Mouse (Mus musculus): ENCODE data around the gene Ppid. TPM values are rescaled to one million over a fixed set of nuclear protein-coding genes. Genes with fewer than 3 reads are reported as not detected.

Gene Ppid
- polyA plus RNA-seq (2015; fragmentation: Nextera tagmentation; extraction: Ambion mirVana), result 85.6 and 93.8 TPM in 2 replicates

DNA sequence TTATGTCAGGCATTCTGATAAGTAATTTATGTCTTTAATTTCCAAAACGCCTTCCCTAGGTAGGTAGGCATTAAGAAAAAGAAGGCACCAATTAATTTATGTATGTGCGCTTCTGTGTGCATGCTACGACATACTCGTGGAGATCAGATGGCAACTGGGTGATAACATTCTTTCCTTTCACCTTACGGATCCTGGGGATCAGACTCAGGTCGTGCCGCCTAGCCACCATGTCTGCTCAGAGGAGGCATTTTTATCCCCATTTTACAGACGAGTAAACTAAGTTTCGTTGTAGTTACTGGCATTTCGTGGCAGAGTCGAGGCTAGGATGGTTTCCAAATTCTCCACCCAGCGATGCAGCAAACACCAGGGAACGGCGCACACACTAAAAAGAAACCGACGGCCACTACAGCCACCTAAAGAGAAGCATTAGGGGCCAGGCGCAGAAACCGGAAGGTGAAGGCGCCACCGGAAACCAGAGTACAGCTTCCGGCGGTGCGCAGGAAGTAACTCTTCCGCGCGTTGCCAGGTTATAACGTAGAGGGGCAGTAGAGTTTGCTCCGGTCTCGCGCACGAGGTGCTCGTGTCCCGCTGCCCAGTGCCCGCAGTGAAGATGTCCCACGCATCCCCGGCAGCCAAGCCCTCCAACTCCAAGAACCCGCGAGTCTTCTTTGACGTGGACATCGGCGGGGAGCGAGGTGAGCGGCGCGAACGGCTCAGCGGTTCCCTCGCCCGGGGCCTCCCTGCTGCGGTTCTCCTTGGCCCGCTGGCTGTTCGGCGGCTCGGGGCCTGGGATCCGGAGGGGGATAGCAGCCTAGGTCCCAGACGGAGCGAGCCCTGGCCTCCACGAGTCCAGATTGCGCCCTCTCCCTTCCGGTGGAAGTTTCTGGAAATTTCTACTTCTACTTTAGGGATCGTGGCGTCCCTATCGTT lies at the start of gene Ppid:
Gene Ppid (plus strand): TSS at position 480 of the 930 bp plus-strand sequence.
- peaks cover 17% of the 10 kb centered on the region for H3K36me3 ChIP-seq (ENCODE audit: insufficient read depth, low read length)
- DNase-seq (ENCODE audit: low spot score) (peak; percentile 96), ATAC-seq (replicated peaks; ENCODE audit: low FRiP score, low read depth) (peak; percentile 85)
- H3K4me3 ChIP-seq (replicated peaks; ENCODE audit: low read depth, low read length), result peak within 1 kb of the TSS; percentile 95
- peak within 1 kb of the TSS; percentile 86 for H3K27ac ChIP-seq
- H3K4me2 ChIP-seq (ENCODE audit: low read length), result peak within 1 kb of the TSS; percentile 60
- H3K27me3 ChIP-seq (ENCODE audit: insufficient read depth, low read length), result no peaks in the 10 kb centered on the region
- 3% methylated on average over 63 of the region's 63 CpGs for WGBS
- H3K9me3 ChIP-seq (replicated peaks; ENCODE audit: low read length), result no peaks in the 10 kb centered on the region
- peak within 1 kb of the TSS; percentile 91 for H3K9ac ChIP-seq (ENCODE audit: low read depth, low read length)
- peak; percentile 22; the same call in 1 of the 2 replicates for TF ChIP-seq CTCF (IDR thresholded peaks at IDR 0.05; ENCODE audit: low read depth)
- 0 out of 2 replicates have a peak, but pooled peaks cover 4% of the 10 kb centered on the region for H3K4me1 ChIP-seq (replicated peaks; ENCODE audit: insufficient read depth, low read length)

DNA sequence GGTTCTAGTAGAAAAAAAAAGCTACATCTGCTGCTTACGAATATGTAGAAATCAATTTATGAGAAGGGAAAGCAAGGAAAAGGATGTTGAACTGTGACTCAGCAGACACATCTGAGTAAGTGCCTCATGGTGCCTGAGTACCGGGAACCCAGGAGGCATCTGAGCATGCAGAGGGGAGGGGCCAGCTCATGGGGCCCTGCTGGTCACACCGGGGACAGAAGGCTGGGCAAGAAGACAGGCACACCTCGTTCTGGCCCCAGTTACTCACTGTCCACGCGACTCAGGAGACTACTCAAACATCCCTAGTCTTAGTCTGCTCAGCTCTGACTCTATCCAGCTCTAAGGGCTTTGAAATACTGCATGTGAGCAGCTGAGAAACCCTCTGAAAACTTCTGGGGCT lies 48.6 kb upstream of the Ppid start:
- ATAC-seq (replicated peaks; ENCODE audit: low FRiP score, low read depth) (peak; percentile 91), DNase-seq (ENCODE audit: low spot score) (peak; percentile 47)
- H3K36me3 ChIP-seq (ENCODE audit: insufficient read depth, low read length), result no peaks in the 10 kb centered on the region
- no peaks in the 10 kb centered on the region for H3K4me1 ChIP-seq (replicated peaks; ENCODE audit: insufficient read depth, low read length)
- H3K9me3 ChIP-seq (replicated peaks; ENCODE audit: low read length), result no peaks in the 10 kb centered on the region
- TF ChIP-seq CTCF (IDR thresholded peaks at IDR 0.05; ENCODE audit: low read depth), result no peak
- no peak overlapping the region for H3K27ac ChIP-seq
- 21% methylated on average over 6 of the region's 6 CpGs for WGBS
- H3K27me3 ChIP-seq (ENCODE audit: insufficient read depth, low read length), result no peaks in the 10 kb centered on the region
- H3K4me2 ChIP-seq (ENCODE audit: low read length), result no peak overlapping the region
- H3K9ac ChIP-seq (ENCODE audit: low read depth, low read length), result no peak overlapping the region
- H3K4me3 ChIP-seq (replicated peaks; ENCODE audit: low read depth, low read length), result no peak overlapping the region

DNA sequence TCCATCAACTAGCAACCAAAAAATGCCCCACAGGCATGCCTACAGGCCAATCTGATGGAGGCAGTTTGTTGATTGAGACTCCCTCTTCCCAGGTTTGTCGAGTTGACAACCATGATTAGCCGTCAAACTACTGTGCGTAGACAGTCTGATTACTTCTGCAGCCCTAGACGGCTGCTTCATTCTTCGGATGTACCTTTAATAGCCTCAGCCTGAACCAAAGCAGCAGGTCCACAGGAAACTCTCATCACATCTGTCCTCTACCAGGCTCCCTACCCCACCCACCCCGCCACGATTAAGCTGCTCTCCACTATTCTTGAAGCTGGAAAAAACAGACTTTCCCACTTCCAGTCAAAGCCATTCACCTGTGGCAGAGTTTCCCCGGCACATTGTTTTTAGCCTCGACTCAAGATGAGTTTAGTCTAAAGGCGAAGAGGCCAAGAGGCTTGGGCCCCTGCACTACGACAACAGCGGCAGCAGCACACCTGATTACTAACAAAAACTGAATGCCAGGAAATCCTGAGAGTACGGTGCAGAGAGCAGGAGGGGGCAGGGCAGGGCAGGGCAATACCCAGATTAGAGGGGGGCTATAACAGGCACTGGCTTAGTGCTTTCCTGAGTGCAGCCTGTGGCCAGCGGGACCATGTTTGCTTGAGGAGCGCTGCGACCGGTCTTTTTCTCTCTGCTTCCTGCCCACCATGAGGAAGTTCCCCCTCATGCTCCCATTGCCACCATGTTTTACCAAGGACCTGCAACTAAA lies 42.3 kb upstream of the Ppid start:
- H3K36me3 ChIP-seq (ENCODE audit: insufficient read depth, low read length), result no peaks in the 10 kb centered on the region
- no peaks in the 10 kb centered on the region for H3K27me3 ChIP-seq (ENCODE audit: insufficient read depth, low read length)
- no peak overlapping the region for H3K4me3 ChIP-seq (replicated peaks; ENCODE audit: low read depth, low read length)
- H3K4me2 ChIP-seq (ENCODE audit: low read length), result no peak overlapping the region
- DNase-seq (ENCODE audit: low spot score) (no peak), ATAC-seq (replicated peaks; ENCODE audit: low FRiP score, low read depth) (no peak)
- WGBS, result 73% methylated on average over 17 of the region's 17 CpGs
- no peak overlapping the region for H3K9ac ChIP-seq (ENCODE audit: low read depth, low read length)
- no peak for TF ChIP-seq CTCF (IDR thresholded peaks at IDR 0.05; ENCODE audit: low read depth)
- H3K4me1 ChIP-seq (replicated peaks; ENCODE audit: insufficient read depth, low read length), result no peaks in the 10 kb centered on the region
- H3K27ac ChIP-seq, result no peak overlapping the region
- no peaks in the 10 kb centered on the region for H3K9me3 ChIP-seq (replicated peaks; ENCODE audit: low read length)

DNA sequence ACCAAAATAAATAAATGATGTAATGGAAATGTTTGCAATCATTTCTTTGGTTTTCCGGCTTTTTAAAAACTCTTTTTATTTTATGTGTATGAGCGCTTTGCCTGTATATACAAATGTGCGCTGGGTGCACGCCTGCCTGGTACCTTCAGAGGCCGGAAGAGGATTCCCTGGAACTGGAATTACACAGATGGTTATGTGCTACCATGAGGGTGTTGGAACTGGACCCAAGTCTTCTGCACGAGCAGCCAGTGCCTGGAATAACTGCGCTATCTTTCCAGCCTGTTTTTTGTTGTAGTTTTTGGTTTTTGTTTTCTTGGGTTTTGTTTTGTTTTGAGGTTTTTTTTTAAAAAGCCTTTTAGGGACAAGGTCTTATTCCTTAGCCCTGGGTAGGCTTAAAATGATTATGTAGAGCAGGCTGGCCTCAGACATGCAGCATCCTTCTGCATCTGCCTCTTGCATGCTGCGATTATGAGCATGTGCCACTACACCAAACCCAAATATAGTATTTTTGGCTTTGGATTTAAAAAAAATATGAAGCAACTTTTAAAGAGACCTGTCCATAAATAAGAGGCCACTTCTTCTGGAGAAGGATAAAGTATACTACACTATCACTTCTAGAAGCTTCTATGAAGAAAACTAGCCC lies 41.3 kb upstream of the Ppid start:
- H3K27me3 ChIP-seq (ENCODE audit: insufficient read depth, low read length), result no peaks in the 10 kb centered on the region
- H3K36me3 ChIP-seq (ENCODE audit: insufficient read depth, low read length), result no peaks in the 10 kb centered on the region
- no peak for TF ChIP-seq CTCF (IDR thresholded peaks at IDR 0.05; ENCODE audit: low read depth)
- H3K9me3 ChIP-seq (replicated peaks; ENCODE audit: low read length), result no peaks in the 10 kb centered on the region
- H3K9ac ChIP-seq (ENCODE audit: low read depth, low read length), result no peak overlapping the region
- DNase-seq (ENCODE audit: low spot score), result no peak
- H3K4me1 ChIP-seq (replicated peaks; ENCODE audit: insufficient read depth, low read length), result no peaks in the 10 kb centered on the region
- no peak overlapping the region for H3K4me3 ChIP-seq (replicated peaks; ENCODE audit: low read depth, low read length)
- 93% methylated on average over 8 of the region's 8 CpGs for WGBS
- no peak for ATAC-seq (replicated peaks; ENCODE audit: low FRiP score, low read depth)
- no peak overlapping the region for H3K27ac ChIP-seq
- no peak overlapping the region for H3K4me2 ChIP-seq (ENCODE audit: low read length)

DNA sequence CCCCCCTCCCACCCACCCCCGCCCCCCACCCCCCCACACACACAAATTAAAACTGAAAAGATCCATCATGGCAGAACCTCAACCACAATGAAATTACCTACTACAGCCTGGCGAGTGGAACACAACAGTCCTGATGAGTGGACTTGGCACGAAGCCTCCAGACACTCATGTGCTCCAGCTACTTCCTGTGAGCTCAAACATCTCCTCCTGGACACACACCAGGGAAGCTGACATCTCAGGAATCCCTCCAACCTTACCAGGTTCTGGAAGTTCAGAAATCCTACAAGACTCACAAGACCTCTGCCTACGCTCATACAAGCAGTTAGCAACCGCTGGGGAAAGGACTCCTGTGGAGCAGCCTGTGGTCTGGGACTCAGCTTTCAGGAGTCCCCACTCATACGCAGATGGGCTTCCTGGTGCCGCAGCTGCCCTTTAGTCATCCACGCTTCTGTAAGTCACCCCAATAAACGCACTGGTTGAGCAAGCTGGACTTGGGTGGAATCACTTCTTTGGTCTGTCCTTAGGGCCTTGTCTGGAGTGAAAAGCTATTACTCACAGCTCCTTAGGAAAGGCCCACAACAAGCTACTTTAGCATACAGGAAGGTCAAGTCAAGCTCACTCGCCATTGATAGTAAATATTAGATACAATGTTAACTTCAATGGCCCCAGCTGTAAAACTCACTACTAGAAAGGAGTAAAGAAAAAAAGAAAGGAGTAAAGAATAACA lies 39.2 kb upstream of the Ppid start:
- 77% methylated on average over 9 of the region's 10 CpGs for WGBS
- ATAC-seq (replicated peaks; ENCODE audit: low FRiP score, low read depth), result no peak
- no peak for DNase-seq (ENCODE audit: low spot score)
- no peak overlapping the region for H3K4me3 ChIP-seq (replicated peaks; ENCODE audit: low read depth, low read length)
- H3K27me3 ChIP-seq (ENCODE audit: insufficient read depth, low read length), result no peaks in the 10 kb centered on the region
- no peaks in the 10 kb centered on the region for H3K4me1 ChIP-seq (replicated peaks; ENCODE audit: insufficient read depth, low read length)
- H3K4me2 ChIP-seq (ENCODE audit: low read length), result no peak overlapping the region
- no peak overlapping the region for H3K27ac ChIP-seq
- no peaks in the 10 kb centered on the region for H3K9me3 ChIP-seq (replicated peaks; ENCODE audit: low read length)
- no peaks in the 10 kb centered on the region for H3K36me3 ChIP-seq (ENCODE audit: insufficient read depth, low read length)
- H3K9ac ChIP-seq (ENCODE audit: low read depth, low read length), result no peak overlapping the region
- no peak for TF ChIP-seq CTCF (IDR thresholded peaks at IDR 0.05; ENCODE audit: low read depth)
